Mouse (Mus musculus): ENCODE data around the gene Plek.

Gene Plek

DNA sequence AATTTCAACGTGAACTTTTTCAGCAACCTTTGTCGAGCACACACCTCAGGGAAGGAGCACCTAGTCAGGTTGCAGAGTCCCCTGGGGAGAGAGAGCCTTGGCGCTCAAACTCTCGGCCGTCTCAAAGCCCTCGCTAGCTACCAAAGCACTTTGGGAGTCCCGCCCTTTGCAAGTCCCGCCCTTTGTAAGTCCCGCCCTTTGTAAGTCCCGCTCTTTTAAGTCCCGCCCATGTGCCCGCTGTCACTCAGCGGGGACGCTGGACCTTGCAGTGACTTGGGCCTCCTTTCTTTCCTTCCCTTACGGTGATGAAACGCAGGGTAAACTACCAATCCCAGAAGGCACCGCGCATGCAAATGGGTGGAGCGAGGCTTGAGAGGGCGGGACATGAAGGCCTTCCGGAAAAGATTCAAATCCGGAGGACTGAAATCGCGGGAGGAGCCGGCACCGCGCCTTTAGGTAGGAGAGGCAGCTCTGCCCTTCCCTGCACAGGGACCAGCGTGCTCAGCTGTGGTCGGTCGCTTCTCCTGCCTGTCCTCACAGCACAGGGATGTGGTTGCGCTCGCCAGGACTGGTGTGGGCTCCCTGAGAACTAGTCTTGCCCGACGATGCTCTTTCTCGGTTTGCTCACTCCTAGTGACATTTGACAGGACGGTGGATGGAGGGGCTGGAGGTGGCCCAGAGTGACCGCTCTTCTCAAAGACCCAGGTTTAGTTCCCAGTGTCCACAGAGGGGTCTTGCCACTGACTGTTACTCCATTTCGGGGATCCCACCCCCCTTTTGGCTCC lies 101.0 kb downstream of the Plek start, which contains the start of gene Fbxo48:
TSS of gene Fbxo48 (plus strand) at position 400 of the 785 bp plus-strand sequence.
- DNase-seq (ENCODE audit: extremely low spot score, low read depth, low spot score): peak; percentile 98

DNA sequence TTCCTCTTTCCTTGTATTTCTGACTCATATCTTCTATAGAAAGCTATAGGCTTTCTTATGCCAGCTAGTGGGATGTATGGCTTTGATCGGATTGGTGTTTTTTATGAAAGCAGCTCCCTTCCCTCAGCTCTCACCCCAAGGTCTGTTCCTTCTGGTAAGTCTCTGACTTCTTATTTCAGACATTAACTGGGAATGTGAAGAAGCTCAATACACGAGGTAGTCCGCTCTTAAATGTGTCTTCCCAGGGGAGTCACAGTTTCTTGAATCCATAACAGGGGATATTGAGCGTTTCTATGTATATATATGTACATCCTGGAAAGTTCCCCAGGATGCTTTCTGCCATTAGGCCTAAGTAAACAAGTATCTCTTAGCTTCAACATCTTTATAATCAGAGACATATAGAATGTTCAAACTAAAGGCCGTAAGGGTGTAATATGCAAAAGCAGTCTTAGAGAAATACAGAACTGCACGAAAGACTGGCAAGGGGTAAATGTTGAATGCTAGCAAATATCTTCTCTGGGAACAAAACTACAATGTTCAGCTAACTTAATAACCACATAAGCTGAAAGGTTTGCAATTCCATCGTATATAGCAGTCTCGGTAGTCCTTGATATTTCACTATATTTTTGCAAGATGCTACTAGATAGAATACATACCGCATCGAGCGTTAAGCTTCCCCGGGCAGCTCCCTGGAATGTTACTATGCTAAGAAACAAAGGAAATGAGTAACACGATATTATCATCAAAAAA lies 101.8 kb downstream of the Plek start:
- peak; percentile 52 for DNase-seq (ENCODE audit: extremely low spot score, low read depth, low spot score)

- no peak for DNase-seq (ENCODE audit: extremely low spot score, low read depth, low spot score)
Measured at GRCm38 (mm10) chr11:16948756-16949155, 103.4 kb downstream of the Plek start.

GRCm38 (mm10) chr11:16943016-16943415 lies 109.2 kb downstream of the Plek start:
- DNase-seq (ENCODE audit: extremely low spot score, low read depth, low spot score): no peak

GRCm38 (mm10) chr11:16941973-16942452 lies 110.2 kb downstream of the Plek start:
- no peak for DNase-seq (ENCODE audit: extremely low spot score, low read depth, low spot score)

- DNase-seq (ENCODE audit: extremely low spot score, low read depth, low spot score): no peak
Measured at GRCm38 (mm10) chr11:16941103-16941793, 110.9 kb downstream of the Plek start.

GRCm38 (mm10) chr11:16935577-16936236 lies 116.5 kb downstream of the Plek start:
- no peak for DNase-seq (ENCODE audit: extremely low spot score, low read depth, low spot score)

- DNase-seq (ENCODE audit: extremely low spot score, low read depth, low spot score): no peak
Measured at GRCm38 (mm10) chr11:16932159-16932558, 120.0 kb downstream of the Plek start.

Measured in hindlimb bud, embryonic 11.5 days (tissue).